Mouse (Mus musculus): ENCODE measurements around the gene BB287469. TPM values are rescaled to one million over a fixed set of nuclear protein-coding genes. Genes with fewer than 3 reads are reported as not detected.
"Not testable (repeated sequence)": the region's sequence is repeated elsewhere in the genome, so short reads cannot be mapped to it uniquely, and the experiment has no call there.

BB287469 gene
- polyA plus RNA-seq (2016; fragmentation: Nextera tagmentation; extraction: Ambion mirVana), result not detected in 2 replicates

DNA sequence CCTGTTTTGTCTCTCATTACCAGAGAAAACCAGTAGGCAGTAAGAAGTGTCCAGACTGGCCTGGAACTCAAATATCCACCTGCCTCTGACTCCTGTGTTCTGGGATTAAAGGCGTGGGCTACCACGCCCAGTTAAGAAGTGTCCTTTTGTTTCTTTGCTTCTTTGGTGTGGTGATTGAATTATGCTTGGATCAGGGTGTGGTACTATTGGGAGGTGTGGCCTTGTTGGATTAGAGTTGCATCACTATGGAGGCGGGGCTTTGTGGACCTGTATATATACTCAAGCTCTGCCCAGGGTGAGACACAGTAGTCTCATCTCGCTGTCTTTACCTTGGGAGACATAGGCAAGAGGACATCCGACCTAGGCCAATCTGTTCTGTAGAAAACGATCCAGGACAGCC is at the start of gene BB287469:
BB287469 (plus strand) TSS at position 301 of the 400 bp plus-strand sequence.
- H3K9ac ChIP-seq; H3K4me3 ChIP-seq; H3K27me3 ChIP-seq; H3K36me3 ChIP-seq; H3K9me3 ChIP-seq; H3K27ac ChIP-seq; ATAC-seq (ENCODE audit: insufficient number of reproducible peaks, insufficient read depth, low FRiP score, low TSS enrichment); H3K4me2 ChIP-seq (replicated peaks); H3K4me1 ChIP-seq: not testable (repeated sequence)
- 82% methylated on average over 5 of the region's 6 CpGs for WGBS

DNA sequence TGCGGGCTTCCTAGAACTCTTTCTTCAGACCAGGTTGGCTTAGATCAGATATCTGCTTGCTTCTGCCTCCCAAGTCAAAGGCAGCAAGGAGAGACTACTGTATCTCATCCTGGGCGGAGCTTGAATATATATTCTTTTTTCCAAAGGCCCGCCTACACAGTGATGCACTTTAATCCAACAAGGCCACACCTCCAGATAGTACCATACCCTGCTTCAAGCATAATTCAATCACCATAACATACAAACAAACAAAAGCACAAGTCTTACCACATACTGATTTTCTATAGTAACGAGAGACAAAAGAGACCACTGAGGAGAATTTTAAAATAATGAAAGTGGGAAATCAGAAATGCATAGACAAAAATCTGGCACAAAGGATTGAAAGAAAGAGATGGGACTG is 40.7 kb upstream of the BB287469 start, which contains the start of gene Gm21319:
Gm21319 (minus strand) TSS at position 101 of the 400 bp plus-strand sequence.
- H3K9me3 ChIP-seq; H3K27me3 ChIP-seq; H3K27ac ChIP-seq; H3K4me3 ChIP-seq; H3K9ac ChIP-seq; H3K4me1 ChIP-seq; H3K36me3 ChIP-seq; ATAC-seq (ENCODE audit: insufficient number of reproducible peaks, insufficient read depth, low FRiP score, low TSS enrichment); H3K4me2 ChIP-seq (replicated peaks): not testable (repeated sequence)
- 87% methylated on average over 4 of the region's 4 CpGs for WGBS

DNA sequence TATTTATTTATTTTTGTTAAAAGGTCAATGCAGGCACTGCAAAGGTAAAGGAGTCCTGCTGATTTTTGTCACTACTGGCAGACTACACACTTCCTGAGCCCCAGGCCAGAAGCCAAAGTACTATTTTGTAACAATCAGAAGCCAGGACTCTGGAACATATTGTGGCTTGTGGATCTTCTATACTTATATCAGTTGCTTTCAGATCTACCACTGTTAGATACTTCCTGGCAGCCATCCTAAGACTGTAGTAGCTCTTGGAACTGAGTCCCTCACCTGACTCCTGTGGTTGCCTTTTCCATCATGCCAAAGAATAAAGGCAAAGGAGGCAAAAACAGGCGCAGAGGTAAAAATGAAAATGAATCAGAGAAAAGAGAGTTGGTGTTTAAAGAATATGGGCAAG is 21.2 kb upstream of the BB287469 start, which contains the start of gene Gm21936:
Gm21936 (plus strand) TSS at position 301 of the 400 bp plus-strand sequence.
- H3K27ac ChIP-seq; H3K4me3 ChIP-seq; H3K4me1 ChIP-seq; ATAC-seq (ENCODE audit: insufficient number of reproducible peaks, insufficient read depth, low FRiP score, low TSS enrichment); H3K9ac ChIP-seq; H3K36me3 ChIP-seq; H3K4me2 ChIP-seq (replicated peaks); H3K9me3 ChIP-seq; H3K27me3 ChIP-seq: not testable (repeated sequence)
- 96% methylated on average over 1 of the region's 1 CpGs for WGBS

DNA sequence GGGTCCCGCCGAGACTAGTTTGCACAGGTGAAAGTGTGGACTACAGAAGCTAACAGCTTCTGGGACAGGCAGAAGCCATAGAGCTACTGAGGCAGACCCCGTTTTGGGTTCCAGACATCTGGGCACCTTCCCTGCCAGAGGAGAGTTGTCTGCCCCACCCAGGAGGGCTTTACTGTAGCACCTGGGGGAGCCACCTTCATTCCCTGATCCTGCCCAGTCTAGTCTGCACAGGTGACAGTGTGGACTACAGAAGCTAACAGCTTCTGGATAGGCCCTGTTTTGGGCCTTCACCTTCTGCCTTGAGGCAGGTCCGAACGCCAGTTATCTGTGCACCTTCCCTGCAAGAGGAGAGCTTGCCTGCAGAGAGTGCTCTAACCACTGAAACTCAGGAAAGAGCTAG is 18.4 kb upstream of the BB287469 start:
- not testable (repeated sequence) for H3K9ac ChIP-seq; H3K9me3 ChIP-seq; H3K27ac ChIP-seq; H3K4me2 ChIP-seq (replicated peaks); H3K4me1 ChIP-seq; H3K4me3 ChIP-seq; H3K27me3 ChIP-seq; H3K36me3 ChIP-seq; ATAC-seq (ENCODE audit: insufficient number of reproducible peaks, insufficient read depth, low FRiP score, low TSS enrichment)
- WGBS, result 93% methylated on average over 5 of the region's 5 CpGs

DNA sequence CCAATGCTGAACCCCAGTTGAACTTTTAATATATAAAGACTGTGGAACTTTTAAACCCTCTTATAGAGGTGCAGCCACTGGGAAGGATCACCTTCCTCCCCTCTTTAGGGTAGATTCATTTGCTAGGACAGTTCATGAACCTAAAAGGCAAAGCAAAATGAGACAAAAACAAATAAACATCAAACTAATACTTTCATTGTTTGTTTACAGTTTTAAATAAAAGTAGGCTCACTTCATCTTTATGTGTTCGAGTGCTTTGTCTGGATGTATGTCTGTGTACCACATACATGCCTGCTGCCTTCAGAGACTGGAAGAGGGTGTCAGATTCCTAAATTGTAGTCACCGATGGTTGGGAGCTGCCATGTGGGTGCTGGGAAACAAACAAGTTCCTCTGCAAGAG is 25.9 kb downstream of the BB287469 start, which contains the start of gene Gm2001:
Gm2001 (minus strand) TSS at position 101 of the 400 bp plus-strand sequence.
- not testable (repeated sequence) for ATAC-seq (ENCODE audit: insufficient number of reproducible peaks, insufficient read depth, low FRiP score, low TSS enrichment); H3K4me2 ChIP-seq (replicated peaks); H3K27me3 ChIP-seq; H3K9me3 ChIP-seq; H3K36me3 ChIP-seq; H3K9ac ChIP-seq; H3K4me1 ChIP-seq; H3K4me3 ChIP-seq; H3K27ac ChIP-seq
- 83% methylated on average over 2 of the region's 2 CpGs for WGBS

DNA sequence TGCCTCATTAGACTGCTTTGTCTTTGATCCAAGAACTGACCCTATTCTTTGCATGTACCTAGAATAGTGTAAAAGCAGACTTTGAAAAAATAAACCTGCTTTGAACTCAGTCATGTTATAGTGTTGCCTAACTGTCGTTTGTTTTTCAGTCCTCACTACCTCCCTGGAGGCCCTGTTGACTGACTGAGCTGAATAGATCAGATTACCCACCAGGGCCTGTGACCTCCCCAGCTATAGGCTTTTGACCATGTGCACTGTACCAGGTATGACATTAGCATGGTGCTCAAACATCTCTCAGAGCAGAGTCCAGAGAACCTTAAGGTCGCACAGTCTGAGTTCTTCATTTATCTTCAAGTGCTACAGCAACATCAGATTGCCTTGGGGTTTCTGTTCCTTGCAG is 34.3 kb downstream of the BB287469 start:
- H3K4me2 ChIP-seq (replicated peaks); H3K27ac ChIP-seq; H3K9ac ChIP-seq; H3K27me3 ChIP-seq; H3K36me3 ChIP-seq; H3K4me3 ChIP-seq; H3K4me1 ChIP-seq; H3K9me3 ChIP-seq; ATAC-seq (ENCODE audit: insufficient number of reproducible peaks, insufficient read depth, low FRiP score, low TSS enrichment): not testable (repeated sequence)
- WGBS, result no CpG with 5 or more reads among the region's 2 CpGs

DNA sequence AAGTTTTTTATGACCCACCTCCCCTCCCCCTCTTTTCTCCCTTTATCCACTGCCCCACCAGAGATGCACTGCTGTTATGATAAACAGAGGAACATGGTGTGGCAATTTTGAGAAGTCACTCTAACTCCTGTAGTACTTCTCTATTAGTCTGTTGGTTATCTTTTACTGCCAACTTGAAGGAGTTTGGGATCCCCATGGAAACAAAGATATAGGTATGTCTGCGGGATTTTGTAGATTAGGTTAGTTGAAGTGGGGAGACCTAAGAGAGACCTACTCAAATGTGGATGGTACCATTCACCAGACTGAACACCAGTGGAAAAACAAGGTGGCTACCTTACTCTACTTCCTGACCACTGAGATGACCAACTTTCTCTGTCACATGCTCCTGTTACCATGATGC is 39.7 kb downstream of the BB287469 start:
- ATAC-seq (ENCODE audit: insufficient number of reproducible peaks, insufficient read depth, low FRiP score, low TSS enrichment); H3K36me3 ChIP-seq; H3K4me1 ChIP-seq; H3K9ac ChIP-seq; H3K4me2 ChIP-seq (replicated peaks); H3K27me3 ChIP-seq; H3K27ac ChIP-seq; H3K9me3 ChIP-seq; H3K4me3 ChIP-seq: not testable (repeated sequence)
- WGBS, result 74% methylated on average over 1 of the region's 1 CpGs

DNA sequence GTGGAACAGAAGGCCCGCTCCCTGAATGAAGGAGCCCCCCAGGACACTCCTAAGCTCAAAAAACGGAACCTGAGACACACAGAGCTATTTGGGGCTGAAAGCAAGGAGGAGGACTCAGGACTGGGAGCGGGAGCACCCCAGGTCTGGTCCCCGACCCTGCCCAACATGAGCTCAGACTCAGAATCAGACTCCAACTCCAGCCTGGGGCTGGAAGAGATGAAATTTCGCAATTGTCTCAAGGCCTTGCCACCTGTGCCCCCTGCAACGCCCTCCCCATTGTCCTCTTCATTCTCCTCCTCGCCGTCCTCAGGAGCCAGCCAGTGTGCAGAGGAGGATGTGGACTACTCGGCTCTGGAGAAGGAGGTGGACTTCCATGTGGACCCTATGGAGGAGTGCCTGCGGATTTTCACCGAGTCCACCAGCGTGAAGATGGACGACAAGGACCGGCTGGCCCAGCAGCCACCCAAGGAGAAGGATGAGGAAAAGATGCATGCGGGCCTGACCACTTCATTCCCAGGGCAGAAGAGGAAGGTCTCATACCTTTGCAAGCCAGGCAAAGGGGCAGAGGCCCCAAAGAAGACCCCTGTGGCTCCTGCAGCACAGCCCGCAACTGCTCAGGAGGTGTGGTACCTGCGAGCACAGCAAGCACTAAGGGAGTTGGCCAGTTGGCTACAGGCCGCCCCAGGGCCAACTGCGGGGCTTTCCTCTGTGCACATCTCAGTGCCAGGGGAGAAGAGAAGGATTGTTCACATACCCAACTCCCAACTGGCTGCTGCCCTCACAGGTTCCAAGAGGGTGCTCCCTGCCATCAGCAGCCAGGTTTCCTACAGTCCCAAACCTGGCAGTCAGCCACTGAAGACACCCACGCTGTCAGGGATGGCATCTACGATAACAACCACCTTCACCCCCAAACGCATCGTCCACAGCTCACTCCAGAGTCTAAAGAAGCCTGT is 45.6 kb downstream of the BB287469 start:
- H3K9ac ChIP-seq; H3K27ac ChIP-seq; H3K36me3 ChIP-seq; H3K27me3 ChIP-seq; H3K4me2 ChIP-seq (replicated peaks); ATAC-seq (ENCODE audit: insufficient number of reproducible peaks, insufficient read depth, low FRiP score, low TSS enrichment); H3K4me3 ChIP-seq; H3K4me1 ChIP-seq: not testable (repeated sequence)
- H3K9me3 ChIP-seq, result peaks cover 12% of the 10 kb centered on the region; the same call in 1 of the 2 replicates
- 89% methylated on average over 23 of the region's 23 CpGs for WGBS

DNA sequence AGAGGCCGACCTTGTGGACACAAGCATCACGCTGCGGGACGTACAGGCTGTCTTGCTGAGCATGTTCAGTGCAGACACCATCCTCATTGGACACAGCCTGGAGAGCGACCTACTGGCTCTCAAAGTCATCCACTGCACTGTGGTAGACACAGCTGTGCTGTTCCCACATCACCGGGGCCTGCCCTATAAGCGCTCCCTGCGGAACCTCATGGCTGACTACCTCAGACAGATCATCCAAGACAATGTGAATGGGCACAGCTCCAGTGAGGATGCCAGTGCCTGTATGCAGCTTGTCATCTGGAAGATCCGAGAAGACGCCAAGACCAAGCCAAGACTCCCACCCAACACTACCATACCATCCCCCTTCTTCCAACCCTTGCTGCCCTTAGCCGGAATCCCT is 47.3 kb downstream of the BB287469 start:
- H3K9me3 ChIP-seq, result peaks cover 12% of the 10 kb centered on the region; the same call in 1 of the 2 replicates
- not testable (repeated sequence) for H3K27ac ChIP-seq; H3K4me1 ChIP-seq; H3K36me3 ChIP-seq; H3K9ac ChIP-seq; H3K4me3 ChIP-seq; H3K27me3 ChIP-seq; H3K4me2 ChIP-seq (replicated peaks); ATAC-seq (ENCODE audit: insufficient number of reproducible peaks, insufficient read depth, low FRiP score, low TSS enrichment)
- 93% methylated on average over 10 of the region's 11 CpGs for WGBS

DNA sequence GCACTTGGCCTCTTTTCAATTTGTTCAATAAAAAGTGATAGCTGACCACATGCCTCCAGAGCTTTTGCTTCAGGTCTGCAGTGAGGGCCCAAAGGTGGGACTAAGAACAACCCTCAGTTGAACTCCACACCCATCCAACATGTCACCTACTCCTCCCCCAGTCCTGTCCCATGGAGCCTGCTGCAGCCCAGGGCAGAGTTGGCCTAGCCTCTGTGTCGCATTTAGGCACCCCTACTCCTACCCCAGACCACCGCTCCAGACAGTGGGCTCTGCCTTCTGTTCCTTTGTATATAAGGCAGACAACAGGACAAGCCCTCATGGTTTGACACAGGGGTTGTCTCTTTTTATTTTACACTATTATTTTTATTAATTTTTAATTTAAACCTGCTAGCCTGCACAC is 47.7 kb downstream of the BB287469 start:
- H3K4me1 ChIP-seq; H3K9ac ChIP-seq; H3K4me2 ChIP-seq (replicated peaks); H3K4me3 ChIP-seq; H3K27ac ChIP-seq; ATAC-seq (ENCODE audit: insufficient number of reproducible peaks, insufficient read depth, low FRiP score, low TSS enrichment); H3K27me3 ChIP-seq; H3K36me3 ChIP-seq: not testable (repeated sequence)
- WGBS, result 82% methylated on average over 2 of the region's 2 CpGs
- peaks cover 12% of the 10 kb centered on the region; the same call in 1 of the 2 replicates for H3K9me3 ChIP-seq

Data from embryonic facial prominence, embryonic 12.5 days (tissue).